Mouse (Mus musculus) right cerebral cortex, postnatal 14 days (tissue): ENCODE data around the gene Dtx3l.
"Not testable (repeated sequence)": the region's sequence is repeated elsewhere in the genome, so short reads cannot be mapped to it uniquely, and the experiment has no call there.

ENCODE experiments used
- DNase-seq: peaks from one replicate; pipeline ENCODE4 v3.0.0; 2022

The Dtx3l gene

DNA sequence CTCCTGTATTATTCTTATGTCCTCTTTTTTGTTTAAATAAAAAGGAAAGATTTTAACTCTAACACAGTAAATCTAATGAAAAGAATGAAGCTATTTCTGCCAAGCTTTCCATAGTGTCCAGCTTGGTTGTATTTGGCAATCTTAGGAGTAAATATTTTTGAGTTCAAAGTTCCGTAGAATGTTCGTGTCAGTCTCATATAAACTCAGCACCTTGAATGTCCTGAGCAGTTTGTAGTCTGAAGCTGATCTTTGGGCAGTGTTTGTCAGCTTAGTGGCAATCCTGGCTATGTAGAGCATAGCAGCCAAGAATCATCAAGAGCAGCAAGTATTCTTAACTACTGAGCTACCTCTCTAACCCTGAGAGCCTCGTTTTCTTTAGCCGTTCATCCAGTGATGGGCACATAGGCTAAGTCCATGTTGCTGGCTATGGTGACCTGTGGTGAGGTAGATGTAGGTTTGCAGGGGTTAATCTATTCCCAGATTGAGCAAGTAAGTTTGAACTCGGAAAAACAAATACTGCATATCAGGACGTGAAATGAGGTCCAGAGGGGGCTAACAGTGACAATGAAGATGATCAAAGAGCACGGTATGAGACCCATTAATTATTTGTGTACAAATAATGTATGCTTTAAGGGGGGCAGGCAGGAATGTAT lies 15.3 kb downstream of the Dtx3l start:
- DNase-seq: no peak

GRCm38 (mm10) chr16:35922301-35922895 lies 16.6 kb downstream of the Dtx3l start:
- DNase-seq: no peak

DNA sequence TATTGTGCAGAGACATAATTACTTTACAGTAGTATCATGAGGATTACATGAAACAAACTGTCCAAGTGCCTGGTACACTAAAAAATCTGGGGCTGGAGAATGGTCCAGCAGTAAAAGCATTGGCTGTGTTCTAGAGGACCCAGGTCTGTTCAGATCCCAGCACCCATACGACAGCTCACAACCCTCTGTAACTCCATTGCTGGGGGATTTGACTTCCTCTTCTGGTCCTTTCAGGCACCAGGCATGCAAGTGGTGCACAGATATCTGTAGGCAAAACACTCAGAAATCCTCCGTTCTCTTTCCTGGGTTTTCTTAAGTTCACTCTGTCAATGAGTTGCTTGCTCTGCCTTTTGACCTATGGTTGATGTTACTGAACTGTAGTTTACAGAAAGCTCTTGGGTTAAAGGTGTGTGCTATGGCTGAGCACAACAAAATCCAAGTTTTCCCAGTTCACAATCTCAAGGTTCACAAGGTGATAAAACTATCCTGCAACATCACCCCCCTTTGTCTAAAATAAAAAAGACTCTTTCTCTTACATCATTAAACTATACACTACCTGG lies 17.2 kb downstream of the Dtx3l start:
- no peak for DNase-seq

DNA sequence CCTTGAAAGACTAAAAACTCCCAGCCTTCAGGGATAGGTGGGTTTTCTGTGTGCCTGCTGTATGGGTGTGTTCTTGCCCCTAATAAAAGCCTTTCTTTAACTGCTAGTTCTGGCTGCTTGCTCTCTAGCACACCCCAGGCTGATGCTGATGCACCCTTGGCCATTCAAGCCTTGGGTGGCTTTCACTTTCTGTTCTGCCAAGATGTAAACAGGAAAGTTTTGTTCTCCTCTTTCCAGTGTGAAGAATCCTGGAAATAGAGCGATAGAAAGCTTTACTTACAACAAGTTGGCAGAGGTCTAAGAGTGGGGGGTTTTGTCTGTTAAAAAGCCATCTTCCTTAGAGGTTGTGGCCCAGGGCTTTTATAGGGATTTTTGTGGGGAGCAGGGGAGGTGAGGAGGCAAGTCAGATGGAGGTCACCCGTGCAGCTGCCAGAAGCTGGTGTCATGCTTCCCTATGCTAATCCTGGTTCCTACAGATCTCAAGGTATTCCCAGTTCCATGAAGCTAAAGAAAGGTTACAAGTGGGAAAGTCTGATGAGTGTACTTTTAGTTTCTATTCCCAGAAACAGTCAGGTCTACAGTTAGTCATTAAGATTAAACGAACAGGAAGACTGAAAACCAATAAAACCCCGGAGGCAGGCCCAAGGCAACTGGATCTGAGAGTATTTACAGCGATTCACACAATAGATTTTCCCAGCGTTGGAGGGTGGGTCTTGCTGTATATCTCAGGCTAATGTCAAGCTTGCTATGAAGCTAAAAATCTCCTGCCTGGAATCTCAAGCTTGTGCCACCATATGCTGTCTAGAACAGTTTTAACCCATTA lies 20.0 kb downstream of the Dtx3l start:
- DNase-seq: no peak

GRCm38 (mm10) chr16:35914301-35914700 lies 24.6 kb downstream of the Dtx3l start:
- no peak for DNase-seq

DNA sequence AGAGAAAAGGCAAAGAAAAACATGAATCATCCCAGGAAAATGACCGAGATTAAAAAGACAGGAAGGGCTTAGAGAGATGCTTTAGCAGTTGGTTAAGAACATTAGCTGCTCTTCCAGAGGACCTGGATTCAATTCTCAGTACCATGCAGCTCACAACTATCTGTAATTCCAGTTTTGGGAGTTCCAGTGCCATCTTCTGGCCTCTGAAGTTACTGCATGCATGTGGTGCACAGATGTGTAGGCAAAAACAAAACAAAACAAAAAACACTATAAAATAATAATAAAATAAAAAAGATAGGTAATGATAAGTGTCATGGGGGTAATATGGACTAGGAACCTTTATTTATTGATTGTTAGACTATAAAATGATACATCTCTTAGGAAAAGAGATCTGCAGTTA lies 25.4 kb downstream of the Dtx3l start:
- no peak for DNase-seq

GRCm38 (mm10) chr16:35911449-35911848 lies 27.5 kb downstream of the Dtx3l start:
- DNase-seq: no peak

- DNase-seq: no peak
Measured at GRCm38 (mm10) chr16:35907432-35908201, 31.3 kb downstream of the Dtx3l start.

GRCm38 (mm10) chr16:35906887-35907286 lies 32.1 kb downstream of the Dtx3l start:
- no peak for DNase-seq

- no peak for DNase-seq
Measured at GRCm38 (mm10) chr16:35905819-35906485, 33.0 kb downstream of the Dtx3l start.

DNA sequence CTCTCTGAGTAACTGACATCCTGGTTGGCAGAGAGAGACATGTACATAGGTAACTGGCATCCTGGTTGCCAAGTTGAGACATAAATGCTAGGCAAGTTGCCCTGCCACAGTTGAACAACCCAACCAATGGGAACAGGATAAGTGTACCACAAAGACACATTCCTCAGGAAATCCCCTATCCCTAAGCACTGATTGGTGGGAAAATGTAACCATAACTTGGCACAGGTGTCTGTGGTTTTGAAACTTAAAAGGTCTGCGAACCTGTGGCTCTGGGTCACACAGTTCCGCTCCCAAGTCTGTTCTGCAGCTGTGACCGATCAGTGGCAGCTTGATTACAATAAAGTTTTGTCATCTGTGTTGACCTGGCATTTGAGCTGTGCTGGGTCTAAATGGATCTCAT lies 33.6 kb downstream of the Dtx3l start:
- DNase-seq: no peak

DNA sequence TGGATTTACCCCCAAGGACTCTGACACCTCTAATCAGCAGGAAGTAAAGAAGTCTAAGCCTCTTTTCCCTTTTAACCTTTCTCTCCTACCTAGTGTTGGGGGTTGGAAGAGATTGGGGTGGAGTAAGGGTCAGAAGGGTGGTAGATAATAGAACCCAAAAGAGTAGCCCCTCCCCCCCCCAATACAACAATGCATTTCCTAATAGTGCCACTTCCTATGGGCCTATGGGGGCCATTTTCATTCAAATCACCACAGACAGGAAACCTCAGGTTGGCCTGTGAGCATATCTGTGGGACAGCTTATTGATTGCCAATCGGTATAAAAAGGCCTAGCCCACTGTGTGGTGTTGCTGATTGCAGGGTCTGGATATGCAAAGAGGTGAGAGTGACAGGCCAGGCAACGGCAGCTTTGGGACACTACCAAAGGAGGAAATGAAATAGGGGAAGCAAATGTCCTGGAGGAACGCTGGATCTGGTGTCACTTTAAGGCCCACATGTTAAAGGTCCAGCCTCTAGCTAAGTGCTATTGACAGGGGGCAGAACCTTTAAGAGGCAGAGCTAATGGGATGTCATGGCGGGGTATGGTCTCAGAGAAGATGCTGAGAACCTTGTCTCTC lies 34.7 kb downstream of the Dtx3l start:
- DNase-seq: no peak

DNA sequence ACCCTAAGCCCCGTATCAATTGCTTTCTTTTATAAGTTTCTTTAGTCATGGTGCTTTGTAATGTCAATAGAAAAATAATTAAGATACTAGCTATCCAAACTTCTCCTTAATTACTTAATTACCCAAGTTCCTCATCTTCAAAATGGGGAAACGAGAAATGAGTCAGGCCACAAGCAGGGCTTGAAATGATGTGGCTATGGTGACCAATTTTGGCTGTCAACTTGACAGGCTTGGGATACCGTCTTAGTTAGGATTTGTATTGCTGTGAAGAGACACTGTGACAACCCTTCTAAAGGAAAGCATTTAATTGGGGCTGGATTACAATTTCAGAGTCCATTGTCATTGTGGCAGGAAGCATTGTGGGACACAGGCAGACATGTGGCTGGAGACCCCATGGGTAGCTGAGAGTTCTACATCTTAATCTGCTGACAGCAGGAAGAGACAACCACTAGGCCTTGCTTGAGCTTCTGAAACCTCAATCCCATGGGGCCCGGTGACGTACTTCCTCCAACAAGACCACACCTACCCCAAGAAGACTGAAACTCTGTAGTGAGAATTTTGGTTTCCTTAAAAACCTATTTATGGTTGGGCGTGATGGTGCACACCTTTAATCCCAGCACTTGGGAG lies 35.8 kb downstream of the Dtx3l start:
- no peak for DNase-seq

DNA sequence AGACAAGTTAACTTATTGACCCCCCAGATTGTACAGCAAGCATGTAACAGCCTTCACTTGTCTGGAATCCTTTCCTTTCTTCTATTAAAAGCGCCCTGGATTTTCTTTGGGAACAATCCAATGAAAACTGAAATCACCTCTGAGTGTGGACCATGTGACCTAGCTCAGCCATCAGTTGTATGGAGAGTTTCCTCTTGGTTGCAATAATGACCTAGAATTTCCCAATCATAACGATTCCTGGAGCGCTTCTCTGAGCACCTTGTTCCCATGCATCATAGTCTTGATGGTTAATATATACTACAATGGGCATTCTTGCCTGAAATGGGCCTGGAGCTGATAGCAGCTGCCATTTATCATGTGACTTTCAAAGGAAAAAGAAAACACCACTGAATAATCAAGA lies 38.4 kb downstream of the Dtx3l start:
- DNase-seq: no peak

DNA sequence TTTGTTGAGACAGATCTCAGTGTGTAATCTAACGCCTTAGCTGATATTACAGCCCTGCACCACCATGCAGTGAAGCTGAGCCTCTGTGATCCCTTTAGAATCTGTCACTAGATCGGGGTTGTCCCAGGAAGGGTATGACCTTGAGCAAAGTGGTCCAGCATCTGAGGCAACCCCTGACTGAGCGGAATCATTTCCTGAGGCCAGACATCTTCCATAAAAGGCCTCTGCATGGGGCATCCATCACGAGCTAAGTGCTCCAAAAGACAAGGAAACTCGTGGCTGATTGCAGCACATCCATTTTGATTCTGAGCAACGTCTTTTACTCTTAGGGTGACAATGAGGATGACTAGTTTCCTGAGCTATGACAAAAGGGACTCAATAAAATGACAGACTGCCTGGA lies 44.0 kb downstream of the Dtx3l start:
- no peak for DNase-seq

DNA sequence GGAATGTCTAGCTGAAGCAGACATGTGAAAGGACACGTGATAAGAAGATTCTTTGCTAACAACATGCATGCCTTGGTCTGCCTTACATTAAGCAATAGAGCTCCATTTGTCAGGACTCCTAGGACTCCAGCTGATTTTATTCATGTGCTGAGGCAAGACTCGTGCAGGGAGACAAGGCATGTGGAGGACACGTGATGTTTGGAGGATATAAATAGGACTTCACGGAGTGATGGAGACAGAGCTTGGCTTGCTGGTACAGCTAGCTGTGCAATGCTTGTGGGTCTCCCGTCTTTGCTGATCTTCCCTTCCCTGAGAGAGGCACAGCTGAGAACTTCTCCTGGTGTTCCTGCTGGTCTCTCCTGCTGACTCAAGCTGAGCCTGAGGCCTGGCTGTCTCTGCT lies 47.3 kb downstream of the Dtx3l start:
- DNase-seq: not testable (repeated sequence)

GRCm38 (mm10) chr16:35890645-35891044 lies 48.3 kb downstream of the Dtx3l start:
- DNase-seq: no peak

- no peak for DNase-seq
Measured at GRCm38 (mm10) chr16:35888910-35889309, 50.0 kb downstream of the Dtx3l start.

GRCm38 (mm10) chr16:35888174-35888573 lies 50.8 kb downstream of the Dtx3l start:
- no peak for DNase-seq
